Mouse (Mus musculus) brain, embryonic 14.5 days (tissue): ENCODE measurements around the gene Mfsd14a.

Experiments
- CTCF ChIP-seq: fragments of 200-500 bp; IDR thresholded peaks from 2 replicates; pipeline ENCODE4 v1.5.1; 2012; ENCODE audit warnings: inconsistent platforms, mild to moderate bottlenecking, moderate library complexity, borderline replicate concordance; ENCODE audit not compliant: insufficient read depth, insufficient read length; ENCODE audit errors: extremely low read depth
- POLR2A ChIP-seq: fragments of 200-500 bp; IDR thresholded peaks from 2 replicates; pipeline ENCODE4 v1.6.1; 2012; ENCODE audit warnings: mild to moderate bottlenecking, inconsistent platforms, borderline replicate concordance; ENCODE audit not compliant: poor library complexity, insufficient read depth, insufficient read length, severe bottlenecking; ENCODE audit errors: extremely low read depth

DNA sequence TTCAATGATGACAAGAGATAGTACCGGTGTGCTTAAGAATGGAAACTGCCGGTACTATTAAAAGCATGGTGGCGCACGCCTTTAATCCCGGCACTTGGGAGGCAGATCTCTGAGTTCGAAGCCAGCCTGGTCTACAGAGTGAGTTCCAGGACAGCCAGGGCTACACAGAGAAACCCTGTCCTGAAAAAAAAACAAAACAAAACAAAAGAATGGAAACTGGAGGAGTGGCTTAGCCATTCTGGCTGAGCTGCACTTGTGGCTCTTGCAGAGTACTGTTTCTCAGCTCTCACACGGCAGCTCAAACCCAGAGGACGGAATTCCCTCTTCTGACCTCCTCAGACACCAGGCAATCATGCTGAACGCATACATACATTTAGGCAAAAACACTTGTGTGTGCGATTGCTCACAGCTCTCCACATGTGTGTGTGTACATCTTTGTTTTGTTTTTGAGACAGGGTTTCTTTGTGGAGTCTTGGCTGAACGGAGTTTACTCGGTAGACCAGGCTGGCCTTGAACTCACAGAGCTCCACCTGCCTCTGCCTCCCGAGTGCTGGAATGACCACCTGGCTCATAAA lies 2.5 kb downstream of the Mfsd14a start:
- TF ChIP-seq CTCF (no peak), POLR2A (no peak)
